Mouse (Mus musculus): ENCODE results near the gene Plxdc1.

Gene Plxdc1

DNA sequence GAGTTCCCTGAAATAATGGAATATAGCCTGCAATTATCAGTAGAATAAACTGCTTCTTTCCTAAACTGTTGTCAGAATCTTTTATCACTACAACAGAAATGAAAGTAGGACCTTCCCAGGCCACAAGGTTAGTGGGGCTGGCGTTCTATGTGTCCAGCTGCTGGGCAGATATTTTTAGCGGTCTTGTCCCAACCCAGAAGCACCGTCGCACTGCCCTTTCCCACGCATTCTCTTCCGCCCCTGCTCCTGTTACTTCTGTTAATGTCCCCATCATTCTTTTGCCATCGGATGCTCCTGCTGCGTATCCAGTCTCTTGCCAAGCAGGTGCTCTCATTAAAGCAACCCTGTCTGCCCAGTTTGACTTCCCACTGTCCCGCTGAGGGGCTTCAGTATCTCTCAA is 79.3 kb downstream of the Plxdc1 start:
- no peak for DNase-seq

- no peak for DNase-seq
Measured at GRCm38 (mm10) chr11:97905941-97906340, 80.3 kb downstream of the Plxdc1 start.

- DNase-seq, result no peak
Measured at GRCm38 (mm10) chr11:97905540-97905939, 80.7 kb downstream of the Plxdc1 start.

DNA sequence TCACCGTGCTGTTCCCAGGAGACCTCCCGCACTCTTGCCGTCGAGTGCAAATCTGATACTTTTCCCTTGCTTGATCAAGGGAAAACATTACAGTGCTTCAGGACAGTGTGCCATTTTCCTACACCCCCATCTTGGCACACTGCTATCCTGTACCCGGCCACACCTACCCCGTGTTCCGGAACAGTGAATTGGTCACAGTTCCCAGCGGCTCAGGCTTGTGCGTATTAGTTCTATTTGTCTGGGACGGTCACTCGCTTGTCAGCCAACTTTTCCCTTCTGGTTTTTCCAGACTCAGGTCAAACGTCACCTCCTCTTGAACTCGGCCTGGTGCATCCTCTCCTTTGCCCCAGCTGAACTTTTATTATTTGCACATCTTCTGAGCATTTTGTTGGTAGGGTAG is 81.4 kb downstream of the Plxdc1 start:
- DNase-seq, result no peak

GRCm38 (mm10) chr11:97901806-97902205 is 84.4 kb downstream of the Plxdc1 start:
- DNase-seq, result no peak

DNA sequence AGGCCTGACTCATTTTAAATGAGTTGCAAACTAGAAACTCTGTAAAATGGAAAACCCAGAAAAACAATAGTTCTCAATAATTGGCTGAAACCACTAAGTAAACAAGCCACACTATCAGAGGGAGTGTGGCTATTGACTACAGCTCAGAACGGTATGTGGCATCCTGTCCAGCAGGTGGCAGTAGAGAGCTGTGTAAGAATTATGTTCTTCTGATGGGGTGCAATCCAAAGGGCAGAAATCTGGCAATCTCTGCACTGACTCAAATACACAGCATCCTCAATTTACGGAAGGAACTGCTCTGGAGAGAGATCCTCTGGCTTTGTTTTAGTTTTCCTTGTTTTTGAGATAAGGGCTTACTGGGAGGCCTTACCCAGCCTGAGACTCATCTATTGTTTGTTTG is 86.4 kb downstream of the Plxdc1 start:
- peak; percentile 81 to 90 for DNase-seq

GRCm38 (mm10) chr11:97897568-97898185 is 88.6 kb downstream of the Plxdc1 start:
- no peak for DNase-seq

DNA sequence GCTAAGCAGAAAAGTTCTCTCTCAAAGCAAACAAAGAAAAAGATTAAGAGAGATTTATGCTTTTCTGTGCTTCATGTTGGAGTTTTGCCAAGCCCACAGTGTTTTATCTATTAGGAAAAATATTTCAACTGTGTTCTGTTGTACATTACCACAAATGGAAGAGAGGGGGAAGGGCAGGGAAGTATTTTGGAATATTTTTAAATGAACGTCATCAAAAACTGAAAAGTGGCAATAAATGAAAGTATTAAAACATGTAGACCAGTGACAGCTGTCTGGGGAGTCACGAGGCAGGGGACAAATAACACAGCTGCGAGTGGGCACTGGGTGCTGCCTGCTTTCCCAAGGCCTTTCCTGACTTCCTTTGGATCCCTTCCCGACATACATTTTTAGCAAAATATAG is 89.6 kb downstream of the Plxdc1 start:
- DNase-seq, result no peak

GRCm38 (mm10) chr11:97891821-97892220 is 94.4 kb downstream of the Plxdc1 start:
- DNase-seq, result no peak

DNA sequence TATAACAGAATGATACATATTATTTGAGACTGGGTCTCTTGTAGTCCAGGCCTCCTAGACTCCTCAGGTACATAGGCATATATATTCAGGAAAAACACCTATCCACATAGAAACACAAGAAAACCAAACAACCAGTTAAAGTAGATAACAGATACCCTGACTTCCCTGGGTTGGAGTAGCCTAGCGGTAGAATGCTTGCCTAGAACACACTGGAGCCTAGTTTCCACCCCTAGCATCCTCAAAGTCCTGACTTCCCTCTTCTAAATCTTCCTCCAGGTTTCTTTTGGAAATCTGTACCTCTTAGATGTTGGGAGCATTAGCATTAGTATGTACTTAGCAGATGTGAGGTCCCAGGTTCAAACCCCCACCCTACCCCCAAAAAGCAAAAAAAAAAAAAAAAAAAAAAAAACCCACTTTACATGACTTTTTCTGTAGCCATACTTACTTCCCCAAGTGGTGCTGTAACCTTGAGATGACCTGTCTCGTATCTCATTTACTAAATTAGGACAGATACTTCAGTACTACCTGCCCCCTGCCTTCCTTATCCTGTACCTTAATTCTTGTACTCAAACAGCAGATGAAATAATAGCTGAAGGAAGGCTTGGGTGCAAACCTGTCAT is 100.8 kb downstream of the Plxdc1 start:
- DNase-seq, result no peak

DNA sequence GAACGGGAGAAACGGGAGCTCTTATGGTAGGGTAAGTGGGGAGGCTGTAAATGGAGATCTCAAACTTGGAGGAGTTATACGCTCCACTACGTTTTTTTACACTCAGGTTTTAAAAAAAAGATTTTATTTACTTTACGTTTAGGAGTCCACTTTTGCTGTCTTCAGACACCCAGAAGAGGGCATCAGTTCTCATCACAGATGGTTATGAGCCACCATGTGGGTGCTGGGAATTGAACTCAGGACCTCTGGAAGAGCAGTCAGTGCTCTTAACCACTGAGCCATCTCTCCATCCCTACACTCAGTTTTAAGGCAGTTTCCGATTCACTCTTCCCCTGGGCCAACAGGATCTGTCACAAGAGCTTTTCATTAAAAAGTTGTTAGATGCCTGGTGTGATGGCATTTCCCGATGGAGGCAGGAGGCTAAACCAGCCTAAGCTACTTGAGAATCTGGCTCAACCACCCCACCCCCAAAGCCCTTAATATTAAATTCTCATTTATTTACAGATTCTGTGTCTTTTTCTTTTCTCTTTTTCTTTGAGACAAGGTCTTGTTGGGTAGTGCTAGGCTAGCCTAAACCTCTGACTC is 101.6 kb downstream of the Plxdc1 start:
- DNase-seq, result no peak

GRCm38 (mm10) chr11:97883918-97884600 is 102.2 kb downstream of the Plxdc1 start, which contains the start of gene Fbxo47:
Fbxo47 (minus strand) TSS chr11:97884154.
- peak; percentile 98 for DNase-seq

- DNase-seq, result peak; percentile 71 to 75
Measured at GRCm38 (mm10) chr11:97883542-97883917, 102.7 kb downstream of the Plxdc1 start.

GRCm38 (mm10) chr11:97880362-97880761 is 105.9 kb downstream of the Plxdc1 start:
- DNase-seq, result no peak

- no peak for DNase-seq
Measured at GRCm38 (mm10) chr11:97877341-97877740, 108.9 kb downstream of the Plxdc1 start.

GRCm38 (mm10) chr11:97874396-97874795 is 111.8 kb downstream of the Plxdc1 start:
- no peak for DNase-seq
